Mouse (Mus musculus): Measurements from ENCODE around the gene Filip1l. TPM values are rescaled to one million over a fixed set of nuclear protein-coding genes. Genes with fewer than 3 reads are reported as not detected.

The Filip1l gene
- polyA plus RNA-seq, 1 experiment from 2014 or later, result 30.4 TPM

- TF ChIP-seq CTCF (IDR thresholded peaks at IDR 0.05; ENCODE audit: low read depth), result peak; percentile 67
- WGBS, result 79% methylated on average over 1 of the region's 1 CpGs
- Histone ChIP-seq H3K4me3 (replicated peaks; ENCODE audit: low read depth, low read length) (no peak overlapping the region), H3K9me3 (replicated peaks; ENCODE audit: low read length) (no peaks in the 10 kb centered on the region), H3K9ac (ENCODE audit: low read depth, low read length) (no peak overlapping the region), H3K27me3 (ENCODE audit: insufficient read depth, low read length) (no peaks in the 10 kb centered on the region), H3K4me1 (replicated peaks; ENCODE audit: insufficient read depth, low read length) (no peaks in the 10 kb centered on the region), H3K36me3 (ENCODE audit: insufficient read depth, low read length) (no peaks in the 10 kb centered on the region), H3K4me2 (ENCODE audit: low read length) (no peak overlapping the region), H3K27ac (no peak overlapping the region)
- DNase-seq (ENCODE audit: low spot score) (peak; percentile 52), ATAC-seq (replicated peaks; ENCODE audit: low FRiP score, low read depth) (no peak)
Measured at GRCm38 (mm10) chr16:57577519-57577918, 224.6 kb downstream of the Filip1l start.

GRCm38 (mm10) chr16:57580041-57580440 lies 227.1 kb downstream of the Filip1l start:
- WGBS, result 66% methylated on average over 7 of the region's 7 CpGs
- H3K9me3 ChIP-seq (replicated peaks; ENCODE audit: low read length), result no peaks in the 10 kb centered on the region
- TF ChIP-seq CTCF (IDR thresholded peaks at IDR 0.05; ENCODE audit: low read depth), result no peak
- peak; percentile 24 for DNase-seq (ENCODE audit: low spot score)
- no peak overlapping the region for H3K9ac ChIP-seq (ENCODE audit: low read depth, low read length)
- ATAC-seq (replicated peaks; ENCODE audit: low FRiP score, low read depth), result no peak
- H3K27me3 ChIP-seq (ENCODE audit: insufficient read depth, low read length), result no peaks in the 10 kb centered on the region
- no peaks in the 10 kb centered on the region for H3K36me3 ChIP-seq (ENCODE audit: insufficient read depth, low read length)
- H3K4me3 ChIP-seq (replicated peaks; ENCODE audit: low read depth, low read length), result no peak overlapping the region
- no peak overlapping the region for H3K27ac ChIP-seq
- no peak overlapping the region for H3K4me2 ChIP-seq (ENCODE audit: low read length)
- H3K4me1 ChIP-seq (replicated peaks; ENCODE audit: insufficient read depth, low read length), result no peaks in the 10 kb centered on the region

GRCm38 (mm10) chr16:57582008-57582407 lies 229.1 kb downstream of the Filip1l start:
- peak; percentile 48 for DNase-seq (ENCODE audit: low spot score)
- no peak for ATAC-seq (replicated peaks; ENCODE audit: low FRiP score, low read depth)
- H3K36me3 ChIP-seq (ENCODE audit: insufficient read depth, low read length), result no peaks in the 10 kb centered on the region
- H3K27ac ChIP-seq, result 0 out of 2 replicates have a peak overlapping the region, but pooled peaks have one; percentile 25
- H3K4me2 ChIP-seq (ENCODE audit: low read length), result no peak overlapping the region
- no peaks in the 10 kb centered on the region for H3K27me3 ChIP-seq (ENCODE audit: insufficient read depth, low read length)
- no peak for TF ChIP-seq CTCF (IDR thresholded peaks at IDR 0.05; ENCODE audit: low read depth)
- H3K4me1 ChIP-seq (replicated peaks; ENCODE audit: insufficient read depth, low read length), result no peaks in the 10 kb centered on the region
- no peak overlapping the region for H3K4me3 ChIP-seq (replicated peaks; ENCODE audit: low read depth, low read length)
- H3K9me3 ChIP-seq (replicated peaks; ENCODE audit: low read length), result no peaks in the 10 kb centered on the region
- no peak overlapping the region for H3K9ac ChIP-seq (ENCODE audit: low read depth, low read length)
- WGBS, result 53% methylated on average over 2 of the region's 2 CpGs

- WGBS, result 24% methylated on average over 3 of the region's 3 CpGs
- Histone ChIP-seq H3K27me3 (ENCODE audit: insufficient read depth, low read length) (no peaks in the 10 kb centered on the region), H3K4me1 (replicated peaks; ENCODE audit: insufficient read depth, low read length) (no peaks in the 10 kb centered on the region), H3K27ac (no peak overlapping the region), H3K9ac (ENCODE audit: low read depth, low read length) (no peak overlapping the region), H3K9me3 (replicated peaks; ENCODE audit: low read length) (no peaks in the 10 kb centered on the region), H3K4me3 (replicated peaks; ENCODE audit: low read depth, low read length) (no peak overlapping the region), H3K4me2 (ENCODE audit: low read length) (no peak overlapping the region), H3K36me3 (ENCODE audit: insufficient read depth, low read length) (no peaks in the 10 kb centered on the region)
- ATAC-seq (replicated peaks; ENCODE audit: low FRiP score, low read depth), result no peak
- peak; percentile 32 for DNase-seq (ENCODE audit: low spot score)
- TF ChIP-seq CTCF (IDR thresholded peaks at IDR 0.05; ENCODE audit: low read depth), result no peak
Measured at GRCm38 (mm10) chr16:57585201-57585600, 232.3 kb downstream of the Filip1l start.

GRCm38 (mm10) chr16:57593422-57594157 lies 240.7 kb downstream of the Filip1l start:
- Histone ChIP-seq H3K36me3 (ENCODE audit: insufficient read depth, low read length) (no peaks in the 10 kb centered on the region), H3K27me3 (ENCODE audit: insufficient read depth, low read length) (no peaks in the 10 kb centered on the region), H3K9ac (ENCODE audit: low read depth, low read length) (no peak overlapping the region), H3K4me2 (ENCODE audit: low read length) (no peak overlapping the region), H3K27ac (no peak overlapping the region), H3K4me3 (replicated peaks; ENCODE audit: low read depth, low read length) (no peak overlapping the region), H3K9me3 (replicated peaks; ENCODE audit: low read length) (no peaks in the 10 kb centered on the region), H3K4me1 (replicated peaks; ENCODE audit: insufficient read depth, low read length) (no peaks in the 10 kb centered on the region)
- no peak for ATAC-seq (replicated peaks; ENCODE audit: low FRiP score, low read depth)
- TF ChIP-seq CTCF (IDR thresholded peaks at IDR 0.05; ENCODE audit: low read depth), result peak; percentile 89
- DNase-seq (ENCODE audit: low spot score), result peak; percentile 91
- WGBS, result 41% methylated on average over 7 of the region's 7 CpGs

GRCm38 (mm10) chr16:57597295-57597957 lies 244.5 kb downstream of the Filip1l start:
- ATAC-seq (replicated peaks; ENCODE audit: low FRiP score, low read depth) (no peak), DNase-seq (ENCODE audit: low spot score) (no peak)
- Histone ChIP-seq H3K27me3 (ENCODE audit: insufficient read depth, low read length) (no peaks in the 10 kb centered on the region), H3K9me3 (replicated peaks; ENCODE audit: low read length) (no peaks in the 10 kb centered on the region), H3K4me1 (replicated peaks; ENCODE audit: insufficient read depth, low read length) (no peaks in the 10 kb centered on the region), H3K36me3 (ENCODE audit: insufficient read depth, low read length) (no peaks in the 10 kb centered on the region), H3K4me2 (ENCODE audit: low read length) (no peak overlapping the region), H3K27ac (no peak overlapping the region), H3K9ac (ENCODE audit: low read depth, low read length) (no peak overlapping the region), H3K4me3 (replicated peaks; ENCODE audit: low read depth, low read length) (no peak overlapping the region)
- TF ChIP-seq CTCF (IDR thresholded peaks at IDR 0.05; ENCODE audit: low read depth), result no peak
- WGBS, result 86% methylated on average over 4 of the region's 4 CpGs
